Mouse (Mus musculus) embryonic fibroblast, embryonic 13.5 days (primary cell): ENCODE data around the gene Akap6.

Experiments used
- CTCF ChIP-seq: IDR thresholded peaks from 2 replicates; pipeline ENCODE4 v1.5.1; 2011; ENCODE audit warnings: mild to moderate bottlenecking, control low read depth, low read length, moderate library complexity, borderline replicate concordance; ENCODE audit not compliant: insufficient read depth
- POLR2A ChIP-seq: IDR thresholded peaks from 2 replicates; pipeline ENCODE4 v1.6.1; 2011; ENCODE audit warnings: low read depth, mild to moderate bottlenecking, control low read depth, low read length, moderate library complexity

GRCm38 (mm10) chr12:52739326-52739725 lies 40.1 kb downstream of the Akap6 start:
- TF ChIP-seq CTCF = no peak
- no peak for TF ChIP-seq POLR2A
